Mouse (Mus musculus) gastrocnemius, postnatal 4 days (tissue): Measurements from ENCODE around the gene Apc2. TPM values are rescaled to one million over a fixed set of nuclear protein-coding genes. Genes with fewer than 3 reads are reported as not detected.

Experiments used
- microRNA-seq: library from miRNA; unstranded; fragments of <30 nt; microRNA quantifications from one replicate; pipeline ENCODE4 v1.2.0, GENCODE M21; 2021
- total RNA-seq, 2 experiments: library from RNA; stranded (reverse); gene quantifications; 2 replicates each; pipeline ENCODE4 v1.2.3; 2021

Gene Apc2
- total RNA-seq, 2 experiments from 2014 or later = 0.73 to 2.1 TPM

Small RNA genes within 50 kb of the gene (microRNA-seq; reads per million reads assigned to microRNA genes)
- gene Mir6911 = not detected

Other genes with a start within 250 kb of the Apc2 start
- gene Gpx4, start 248.8 kb upstream of the Apc2 start, total RNA-seq = 100 to 1,000 TPM; 339 to 434 TPM
- gene Sbno2, start 190.4 kb upstream of the Apc2 start, total RNA-seq = 10 to 100 TPM; 13.0 to 13.6 TPM
- 100 to 1,000 TPM; 116 to 125 TPM for gene Stk11, start 180.2 kb upstream of the Apc2 start, total RNA-seq
- gene Atp5d, start 157.3 kb upstream of the Apc2 start, total RNA-seq = 100 to 1,000 TPM; 522 to 564 TPM
- 1 to 10 TPM; 2.2 to 2.7 TPM for gene Cbarp, start 155.1 kb upstream of the Apc2 start, total RNA-seq
- gene Midn, start 147.7 kb upstream of the Apc2 start, total RNA-seq = 10 to 100 TPM; 67.7 to 74.0 TPM
- gene Cirbp, start 130.0 kb upstream of the Apc2 start, total RNA-seq = 100 to 1,000 TPM; 107 to 153 TPM
- gene 1600002K03Rik, start 123.0 kb upstream of the Apc2 start, total RNA-seq = 1 to 10 TPM; 3.4 to 3.8 TPM
- gene Efna2, start 116.5 kb upstream of the Apc2 start, total RNA-seq = 1 to 10 TPM; 3.5 to 3.7 TPM
- gene Mum1, start 69.5 kb upstream of the Apc2 start, total RNA-seq = 10 to 100 TPM; 61.3 to 61.5 TPM
- 100 to 1,000 TPM; 327 to 331 TPM for gene Ndufs7, start 46.9 kb upstream of the Apc2 start, total RNA-seq
- 100 to 1,000 TPM; 446 to 545 TPM for gene Gamt, start 35.0 kb upstream of the Apc2 start, total RNA-seq
- 100 to 1,000 TPM in 1 of 2 experiments, 10 to 100 TPM in 1; 98.9 to 112 TPM for gene Dazap1, start 34.5 kb upstream of the Apc2 start, total RNA-seq
- 1,000 to 10,000 TPM; 1,165 to 1,300 TPM for gene Rps15, start 3.5 kb upstream of the Apc2 start, total RNA-seq
- gene 2310011J03Rik, start 24.6 kb downstream of the Apc2 start, total RNA-seq = 10 to 100 TPM; 16.7 to 17.6 TPM
- 1 to 10 TPM; 1.0 to 1.5 TPM for gene Pcsk4, start 33.5 kb downstream of the Apc2 start, total RNA-seq
- 1 to 10 TPM; 2.7 to 4.1 TPM for gene Reep6, start 34.0 kb downstream of the Apc2 start, total RNA-seq
- gene Adamtsl5, start 52.4 kb downstream of the Apc2 start, total RNA-seq = 10 to 100 TPM; 15.5 to 16.5 TPM
- gene Plk5, start 60.5 kb downstream of the Apc2 start, total RNA-seq = under 1 TPM in 1 of 2 experiments, not detected in 1; 0.34 TPM
- 10 to 100 TPM; 17.8 to 18.9 TPM for gene Mex3d, start 91.7 kb downstream of the Apc2 start, total RNA-seq
- 100 to 1,000 TPM; 139 to 140 TPM for gene Mbd3, start 103.6 kb downstream of the Apc2 start, total RNA-seq
- gene Uqcr11, start 110.9 kb downstream of the Apc2 start, total RNA-seq = 100 to 1,000 TPM; 640 to 657 TPM
- gene Tcf3, start 137.7 kb downstream of the Apc2 start, total RNA-seq = 10 to 100 TPM; 66.4 to 67.5 TPM
- not detected for gene Onecut3, start 198.9 kb downstream of the Apc2 start, total RNA-seq
- under 1 TPM; 0.05 TPM for gene Atp8b3, start 243.1 kb downstream of the Apc2 start, total RNA-seq